Mouse (Mus musculus): ENCODE measurements around the gene Hoxd13.

The Hoxd13 gene

DNA sequence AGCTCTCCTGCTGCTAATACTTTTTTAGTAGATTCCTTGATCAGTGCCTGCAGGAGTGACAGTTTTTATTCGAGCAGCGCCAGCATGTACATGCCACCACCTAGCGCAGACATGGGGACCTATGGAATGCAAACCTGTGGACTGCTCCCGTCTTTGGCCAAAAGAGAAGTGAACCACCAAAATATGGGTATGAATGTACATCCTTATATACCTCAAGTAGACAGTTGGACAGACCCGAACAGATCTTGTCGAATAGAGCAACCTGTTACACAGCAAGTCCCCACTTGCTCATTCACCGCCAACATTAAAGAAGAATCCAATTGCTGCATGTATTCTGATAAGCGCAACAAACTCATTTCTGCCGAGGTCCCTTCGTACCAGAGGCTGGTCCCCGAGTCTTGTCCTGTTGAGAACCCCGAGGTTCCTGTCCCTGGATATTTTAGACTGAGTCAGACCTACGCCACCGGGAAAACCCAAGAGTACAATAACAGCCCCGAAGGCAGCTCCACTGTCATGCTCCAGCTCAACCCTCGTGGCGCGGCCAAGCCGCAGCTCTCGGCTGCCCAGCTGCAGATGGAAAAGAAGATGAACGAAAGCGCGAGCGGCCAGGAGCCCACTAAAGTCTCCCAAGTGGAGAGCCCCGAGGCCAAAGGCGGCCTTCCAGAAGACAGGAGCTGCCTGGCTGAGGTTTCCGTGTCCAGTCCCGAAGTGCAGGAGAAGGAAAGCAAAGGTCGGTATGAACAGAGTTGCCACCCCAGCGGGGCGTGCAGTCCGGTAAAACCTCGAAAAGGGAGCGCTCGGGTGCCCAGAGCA, 24.1 kb downstream of the Hoxd13 start:
- no peak for ATAC-seq (ENCODE audit: insufficient number of reproducible peaks, low FRiP score, low TSS enrichment)

- no peak for ATAC-seq (ENCODE audit: insufficient number of reproducible peaks, low FRiP score, low TSS enrichment)
Measured at GRCm38 (mm10) chr2:74692808-74693431, 24.8 kb downstream of the Hoxd13 start.

DNA sequence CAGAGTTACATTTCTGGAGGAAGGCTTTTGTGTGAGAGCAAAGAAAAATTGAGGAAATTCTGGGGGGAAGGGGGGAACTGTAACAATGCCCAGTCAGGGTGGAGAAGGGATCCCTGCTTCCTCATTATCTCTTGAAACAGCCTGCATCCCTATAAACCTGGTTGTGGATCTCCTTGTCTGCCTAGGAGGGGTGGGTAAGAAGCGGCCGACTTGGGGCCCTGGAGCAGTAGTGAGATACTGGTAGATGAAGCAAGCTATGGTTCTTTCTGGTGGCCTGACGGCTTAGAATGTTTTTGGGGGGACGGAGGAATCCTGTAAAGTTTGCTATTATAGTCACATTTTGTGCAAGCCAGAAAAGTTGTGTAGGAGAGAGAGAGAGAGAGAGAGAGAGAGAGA, 25.3 kb downstream of the Hoxd13 start:
- no peak for ATAC-seq (ENCODE audit: insufficient number of reproducible peaks, low FRiP score, low TSS enrichment)

DNA sequence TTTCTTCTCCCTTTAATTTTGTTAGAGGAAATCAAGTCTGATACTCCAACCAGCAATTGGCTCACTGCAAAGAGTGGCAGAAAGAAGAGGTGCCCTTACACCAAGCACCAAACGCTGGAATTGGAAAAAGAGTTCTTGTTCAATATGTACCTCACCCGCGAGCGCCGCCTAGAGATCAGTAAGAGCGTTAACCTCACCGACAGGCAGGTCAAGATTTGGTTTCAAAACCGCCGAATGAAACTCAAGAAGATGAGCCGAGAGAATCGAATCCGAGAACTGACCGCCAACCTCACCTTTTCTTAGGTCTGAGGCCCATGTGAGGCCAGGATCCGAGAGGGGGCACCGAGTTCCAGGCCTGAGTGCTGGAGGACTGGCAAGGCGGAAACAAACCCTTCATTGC, 26.0 kb downstream of the Hoxd13 start:
- ATAC-seq (ENCODE audit: insufficient number of reproducible peaks, low FRiP score, low TSS enrichment), result no peak

DNA sequence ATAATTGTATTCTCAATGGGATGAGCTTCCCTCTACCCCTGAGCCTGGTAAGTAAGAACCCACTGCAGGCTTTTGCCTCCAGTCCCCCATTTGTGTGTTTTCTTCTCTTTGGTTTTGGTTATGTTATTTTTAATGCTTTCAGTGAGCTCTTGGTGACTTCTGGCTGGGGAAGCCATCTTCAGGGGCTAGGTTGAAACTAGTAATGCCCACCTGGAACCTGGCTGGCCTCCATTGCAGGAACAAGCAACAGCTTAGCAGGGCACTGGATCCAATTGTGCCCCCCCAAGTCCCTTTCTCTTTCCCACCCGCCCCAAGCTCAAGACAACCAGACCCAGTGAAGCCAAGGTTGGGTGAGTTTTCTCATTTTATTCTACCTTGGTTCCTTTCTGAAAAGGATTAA, 27.3 kb downstream of the Hoxd13 start:
- no peak for ATAC-seq (ENCODE audit: insufficient number of reproducible peaks, low FRiP score, low TSS enrichment)

- ATAC-seq (ENCODE audit: insufficient number of reproducible peaks, low FRiP score, low TSS enrichment), result no peak
Measured at GRCm38 (mm10) chr2:74695813-74696430, 27.8 kb downstream of the Hoxd13 start.

GRCm38 (mm10) chr2:74696442-74697335, 28.6 kb downstream of the Hoxd13 start:
- ATAC-seq (ENCODE audit: insufficient number of reproducible peaks, low FRiP score, low TSS enrichment), result no peak

DNA sequence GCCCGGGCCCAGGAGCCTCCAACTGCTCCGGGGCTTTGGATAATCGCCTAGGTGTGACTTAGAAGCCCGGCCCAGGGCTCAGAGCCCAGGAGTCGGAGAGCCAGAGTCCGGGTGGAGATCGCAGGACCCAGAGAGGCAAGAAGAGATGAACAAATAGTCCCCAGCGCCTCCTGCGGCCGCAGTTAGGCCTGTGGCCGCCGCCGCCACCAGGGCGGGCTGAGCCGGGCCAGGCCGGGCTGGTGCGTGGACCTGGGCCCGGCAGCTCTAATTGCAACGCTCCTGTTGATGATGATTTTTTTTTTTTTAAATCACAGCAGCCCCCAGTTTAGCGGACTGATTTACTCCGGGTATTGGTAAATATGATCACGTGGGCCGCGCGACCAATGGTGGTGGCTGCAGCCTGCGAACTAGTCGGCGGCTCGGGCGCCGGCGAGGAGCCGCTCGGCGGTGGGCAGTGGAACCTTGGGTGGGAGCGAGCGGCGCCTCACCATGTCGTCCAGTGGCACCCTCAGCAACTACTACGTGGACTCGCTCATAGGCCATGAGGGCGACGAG, 29.5 kb downstream of the Hoxd13 start, which contains the start of gene Hoxd9:
Gene Hoxd9, plus strand, starts transcription at position 161 of the 555 bp plus-strand sequence.
- ATAC-seq (ENCODE audit: insufficient number of reproducible peaks, low FRiP score, low TSS enrichment), result no peak

- ATAC-seq (ENCODE audit: insufficient number of reproducible peaks, low FRiP score, low TSS enrichment), result no peak
Measured at GRCm38 (mm10) chr2:74698201-74699052, 30.3 kb downstream of the Hoxd13 start.

- no peak for ATAC-seq (ENCODE audit: insufficient number of reproducible peaks, low FRiP score, low TSS enrichment)
Measured at GRCm38 (mm10) chr2:74699053-74699430, 30.9 kb downstream of the Hoxd13 start.

DNA sequence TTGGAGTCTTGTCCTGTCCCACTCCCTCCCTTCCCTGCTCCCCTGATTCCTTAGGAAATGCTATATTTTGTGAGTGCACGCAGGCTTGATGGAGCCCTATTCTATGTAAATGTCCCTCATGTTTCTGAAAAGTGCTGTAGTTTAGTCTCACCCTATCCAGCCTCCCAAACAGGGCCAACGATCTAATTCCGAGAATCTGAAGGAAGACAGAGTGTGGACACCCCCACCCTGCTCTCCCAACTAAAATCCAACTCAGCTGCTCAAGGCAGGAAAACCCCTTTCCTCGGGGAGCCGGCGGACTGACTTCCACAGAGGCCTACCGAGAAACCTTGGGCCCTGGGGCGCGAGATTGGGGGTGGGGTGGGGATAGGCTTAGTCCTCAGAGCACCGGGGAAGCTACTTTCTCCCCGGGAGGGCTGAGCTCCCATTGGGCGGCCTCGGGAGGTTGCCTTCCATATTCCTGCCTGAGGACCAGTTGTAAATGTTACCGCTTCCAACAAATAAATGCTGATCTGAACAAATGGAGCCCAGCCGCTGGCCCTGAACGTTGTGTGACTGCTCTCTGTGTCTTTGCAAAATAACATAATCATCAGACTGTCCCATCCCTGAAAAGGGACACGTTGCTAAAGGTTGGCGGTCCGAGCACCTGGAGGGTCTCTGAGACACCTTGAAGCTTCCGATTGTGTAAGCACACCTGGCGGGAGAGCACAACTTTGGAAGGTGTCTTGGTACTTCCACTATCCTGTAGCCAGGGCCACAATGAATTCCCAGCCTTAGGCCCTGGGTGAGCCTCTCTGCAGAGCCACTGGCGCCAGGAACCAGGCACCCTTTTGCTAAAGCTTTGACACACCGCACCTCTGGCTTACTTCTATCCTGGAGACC, 31.8 kb downstream of the Hoxd13 start:
- ATAC-seq (ENCODE audit: insufficient number of reproducible peaks, low FRiP score, low TSS enrichment), result no peak

GRCm38 (mm10) chr2:74700546-74701112, 32.5 kb downstream of the Hoxd13 start:
- no peak for ATAC-seq (ENCODE audit: insufficient number of reproducible peaks, low FRiP score, low TSS enrichment)

- ATAC-seq (ENCODE audit: insufficient number of reproducible peaks, low FRiP score, low TSS enrichment), result no peak
Measured at GRCm38 (mm10) chr2:74701949-74702819, 34.1 kb downstream of the Hoxd13 start.

- ATAC-seq (ENCODE audit: insufficient number of reproducible peaks, low FRiP score, low TSS enrichment), result no peak
Measured at GRCm38 (mm10) chr2:74702820-74703219, 34.7 kb downstream of the Hoxd13 start.

GRCm38 (mm10) chr2:74703317-74703716, 35.2 kb downstream of the Hoxd13 start:
- ATAC-seq (ENCODE audit: insufficient number of reproducible peaks, low FRiP score, low TSS enrichment), result no peak

GRCm38 (mm10) chr2:74703720-74704392, 35.7 kb downstream of the Hoxd13 start:
- no peak for ATAC-seq (ENCODE audit: insufficient number of reproducible peaks, low FRiP score, low TSS enrichment)

Measured in cerebellum, adult (tissue).